Mouse (Mus musculus): ENCODE measurements around the gene Lingo4. TPM values are rescaled to one million over a fixed set of nuclear protein-coding genes. Genes with fewer than 3 reads are reported as not detected.

The Lingo4 gene
- polyA plus RNA-seq (2014; fragmentation: Nextera tagmentation; extraction: Ambion mirVana) = 0.67 and 1.1 TPM in 2 replicates

DNA sequence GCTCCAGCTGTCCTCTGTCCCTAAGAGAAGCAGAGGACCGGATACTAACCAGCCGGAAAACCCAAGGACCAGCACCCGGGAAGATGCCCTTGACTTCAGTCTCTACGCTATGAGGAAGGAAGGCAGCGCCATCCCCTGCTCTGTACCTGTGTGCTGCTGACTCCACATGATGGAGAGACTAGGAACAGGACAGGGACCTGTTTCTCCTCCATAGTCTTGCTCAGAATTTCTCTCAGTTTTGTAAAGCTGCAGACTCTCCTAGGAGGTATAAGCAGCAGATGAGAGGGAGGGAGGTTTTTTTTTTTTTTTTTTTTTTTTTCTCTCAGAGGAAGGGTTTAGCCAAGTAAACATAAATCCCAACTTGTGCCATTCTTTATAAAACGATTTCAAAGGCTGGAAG, at the start of gene Lingo4:
TSS of gene Lingo4 (plus strand) at position 301 of the 400 bp plus-strand sequence.
- peak within 1 kb of the TSS; percentile 35 for H3K4me3 ChIP-seq (replicated peaks; ENCODE audit: low read depth, low read length)
- no peak within 1 kb of the TSS for H3K27ac ChIP-seq (replicated peaks; ENCODE audit: low read depth, low read length)
- peaks cover 12% of the 10 kb centered on the region; the same call in 1 of the 2 replicates for H3K4me1 ChIP-seq (ENCODE audit: control insufficient read depth, insufficient read depth, low read length)
- DNase-seq = no peak
- WGBS = 75% methylated on average over 6 of the region's 6 CpGs
- H3K36me3 ChIP-seq (ENCODE audit: control insufficient read depth, insufficient read depth, low read length) = no peaks in the 10 kb centered on the region
- peak within 1 kb of the TSS; percentile 61 for H3K9ac ChIP-seq (replicated peaks; ENCODE audit: low read length)
- no peaks in the 10 kb centered on the region for H3K9me3 ChIP-seq (ENCODE audit: control insufficient read depth, low read length)
- no peaks in the 10 kb centered on the region for H3K27me3 ChIP-seq (ENCODE audit: control insufficient read depth, insufficient read depth, low read length)
- no peak for ATAC-seq (ENCODE audit: low FRiP score, low TSS enrichment)
- H3K4me2 ChIP-seq (ENCODE audit: low read length) = peak within 1 kb of the TSS; percentile 71

DNA sequence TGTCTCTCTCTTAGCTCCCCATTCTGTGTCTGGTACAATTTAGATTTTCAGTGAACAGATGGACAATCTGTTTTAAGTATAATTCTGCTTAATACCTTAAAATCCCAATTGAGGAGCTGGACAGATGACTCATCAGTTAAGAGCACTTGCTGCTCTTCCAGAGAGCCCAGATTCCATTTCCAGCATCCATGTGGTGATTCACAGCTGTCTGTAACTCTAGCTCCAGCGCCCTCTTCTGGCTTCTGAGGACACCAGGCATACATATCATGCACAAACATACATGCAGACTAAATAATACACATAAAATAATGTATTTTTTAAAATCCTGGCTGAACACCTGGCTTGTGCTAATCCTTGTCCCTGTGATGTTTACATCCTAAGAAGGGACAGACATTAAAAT, 37.5 kb upstream of the Lingo4 start:
- 5% methylated on average over 1 of the region's 1 CpGs for WGBS
- Histone ChIP-seq H3K36me3 (ENCODE audit: control insufficient read depth, insufficient read depth, low read length) (no peaks in the 10 kb centered on the region), H3K9ac (replicated peaks; ENCODE audit: low read length) (no peak overlapping the region), H3K4me3 (replicated peaks; ENCODE audit: low read depth, low read length) (no peak overlapping the region), H3K27ac (replicated peaks; ENCODE audit: low read depth, low read length) (no peak overlapping the region), H3K4me1 (ENCODE audit: control insufficient read depth, insufficient read depth, low read length) (0 out of 2 replicates have a peak, but pooled peaks cover 4% of the 10 kb centered on the region), H3K27me3 (ENCODE audit: control insufficient read depth, insufficient read depth, low read length) (0 out of 2 replicates have a peak, but pooled peaks cover 7% of the 10 kb centered on the region), H3K4me2 (ENCODE audit: low read length) (no peak overlapping the region), H3K9me3 (ENCODE audit: control insufficient read depth, low read length) (no peaks in the 10 kb centered on the region)
- peak; percentile 64 for DNase-seq
- ATAC-seq (ENCODE audit: low FRiP score, low TSS enrichment) = no peak

DNA sequence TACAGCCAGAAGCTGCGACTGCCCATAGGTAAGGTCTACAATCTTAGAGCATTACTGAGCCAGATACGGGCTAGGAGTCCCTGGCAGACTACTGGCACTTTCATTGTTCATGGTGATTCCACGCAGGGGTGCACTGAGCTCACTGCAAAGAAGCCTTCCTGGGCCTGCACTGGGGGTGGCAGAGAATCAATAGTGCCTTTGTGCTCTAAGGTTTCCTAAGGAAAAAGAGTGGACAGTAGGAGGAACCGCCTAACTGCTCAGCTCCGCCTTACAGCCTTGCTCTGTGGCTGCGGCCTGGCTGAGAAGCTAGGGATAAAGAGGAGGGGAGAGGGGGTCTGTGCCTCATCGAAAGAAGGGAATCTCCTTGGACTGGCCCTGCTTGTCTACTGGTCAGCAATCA, 36.2 kb upstream of the Lingo4 start, which contains the start of gene C2cd4d:
TSS of gene C2cd4d (plus strand) at position 301 of the 400 bp plus-strand sequence.
- no peak for ATAC-seq (ENCODE audit: low FRiP score, low TSS enrichment)
- no peak for DNase-seq
- Histone ChIP-seq H3K4me3 (replicated peaks; ENCODE audit: low read depth, low read length) (peak within 1 kb of the TSS; percentile 53), H3K9ac (replicated peaks; ENCODE audit: low read length) (peak within 1 kb of the TSS; percentile 80), H3K4me1 (ENCODE audit: control insufficient read depth, insufficient read depth, low read length) (0 out of 2 replicates have a peak, but pooled peaks cover 4% of the 10 kb centered on the region), H3K4me2 (ENCODE audit: low read length) (peak within 1 kb of the TSS; percentile 85), H3K27me3 (ENCODE audit: control insufficient read depth, insufficient read depth, low read length) (0 out of 2 replicates have a peak, but pooled peaks cover 7% of the 10 kb centered on the region), H3K9me3 (ENCODE audit: control insufficient read depth, low read length) (no peaks in the 10 kb centered on the region), H3K36me3 (ENCODE audit: control insufficient read depth, insufficient read depth, low read length) (no peaks in the 10 kb centered on the region), H3K27ac (replicated peaks; ENCODE audit: low read depth, low read length) (no peak within 1 kb of the TSS)
- WGBS = 18% methylated on average over 7 of the region's 7 CpGs

DNA sequence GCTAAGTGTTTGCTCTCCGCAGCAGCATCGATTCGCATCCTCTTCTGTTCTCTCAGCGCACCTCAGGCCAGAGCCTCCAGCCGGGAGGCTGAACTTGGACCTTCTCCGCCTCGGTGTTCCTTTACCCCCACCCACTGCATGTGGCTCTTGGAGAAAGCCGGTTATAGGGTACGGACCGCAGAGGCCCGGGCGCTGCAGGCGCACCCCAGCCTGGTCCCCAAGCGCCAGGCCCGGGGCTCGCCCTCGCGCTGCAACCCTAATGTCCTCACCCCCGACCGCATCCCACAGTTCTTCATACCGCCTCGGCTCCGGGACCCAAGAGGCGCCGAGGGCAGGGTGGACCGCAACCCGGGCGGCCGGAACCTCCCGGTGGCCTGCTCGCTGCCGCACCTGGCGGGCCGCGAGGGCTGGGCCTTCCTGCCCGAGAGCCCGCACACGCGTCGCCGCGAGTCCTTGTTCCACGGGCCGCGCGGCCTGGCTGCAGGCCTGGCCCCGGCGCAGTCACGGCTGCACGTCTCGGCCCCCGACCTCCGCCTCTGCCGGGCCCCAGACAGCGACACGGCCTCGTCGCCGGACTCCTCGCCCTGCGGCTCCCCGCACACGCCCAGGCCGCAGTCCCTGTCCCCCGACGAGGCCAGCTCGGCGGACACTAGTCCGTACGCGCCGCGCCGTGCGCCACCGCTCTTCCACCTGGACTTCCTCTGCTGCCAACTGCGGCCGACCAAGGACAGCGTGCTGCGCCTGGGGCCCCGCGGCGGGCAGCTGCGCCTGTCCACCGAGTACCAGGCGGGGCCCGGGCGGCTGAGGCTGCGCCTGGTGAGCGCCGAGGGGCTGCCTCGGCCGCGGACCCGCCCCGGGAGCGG, 34.8 kb upstream of the Lingo4 start:
- peak overlapping the region; percentile 68 for H3K27ac ChIP-seq (replicated peaks; ENCODE audit: low read depth, low read length)

DNA sequence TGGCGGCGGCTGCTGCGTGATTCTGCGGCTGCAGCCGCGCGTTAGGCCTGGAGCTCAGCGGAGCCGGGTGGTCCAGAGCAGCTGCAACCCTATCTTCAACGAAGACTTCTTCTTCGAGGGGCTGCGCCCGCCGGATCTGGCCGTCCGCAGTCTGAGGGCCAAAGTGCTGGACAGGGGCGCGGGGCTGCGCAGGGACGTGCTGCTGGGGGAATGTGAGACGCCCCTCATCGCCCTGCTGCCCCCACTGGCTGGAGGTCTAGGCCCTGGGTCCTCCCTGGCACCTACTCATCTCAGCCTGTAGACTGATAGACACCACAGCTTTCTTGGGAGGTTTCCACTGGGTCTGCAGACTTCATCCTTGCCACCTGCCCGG, 34.2 kb upstream of the Lingo4 start:
- WGBS = 4% methylated on average over 23 of the region's 23 CpGs
- Histone ChIP-seq H3K4me1 (ENCODE audit: control insufficient read depth, insufficient read depth, low read length) (0 out of 2 replicates have a peak, but pooled peaks cover 4% of the 10 kb centered on the region), H3K9me3 (ENCODE audit: control insufficient read depth, low read length) (no peaks in the 10 kb centered on the region), H3K4me2 (ENCODE audit: low read length) (peak overlapping the region; percentile 85), H3K4me3 (replicated peaks; ENCODE audit: low read depth, low read length) (peak overlapping the region; percentile 53), H3K27ac (replicated peaks; ENCODE audit: low read depth, low read length) (peak overlapping the region; percentile 68), H3K27me3 (ENCODE audit: control insufficient read depth, insufficient read depth, low read length) (0 out of 2 replicates have a peak, but pooled peaks cover 7% of the 10 kb centered on the region), H3K9ac (replicated peaks; ENCODE audit: low read length) (peak overlapping the region; percentile 80), H3K36me3 (ENCODE audit: control insufficient read depth, insufficient read depth, low read length) (no peaks in the 10 kb centered on the region)
- DNase-seq = no peak
- ATAC-seq (ENCODE audit: low FRiP score, low TSS enrichment) = 0 out of 2 replicates have a peak, but pooled peaks have one; percentile 61

More for the DNA sequence above, 34.8 kb upstream of the Lingo4 start:
- no peaks in the 10 kb centered on the region for H3K9me3 ChIP-seq (ENCODE audit: control insufficient read depth, low read length)
- H3K36me3 ChIP-seq (ENCODE audit: control insufficient read depth, insufficient read depth, low read length) = no peaks in the 10 kb centered on the region
- ATAC-seq (ENCODE audit: low FRiP score, low TSS enrichment) = peak; percentile 69
- peak; percentile 78 for DNase-seq
- H3K4me1 ChIP-seq (ENCODE audit: control insufficient read depth, insufficient read depth, low read length) = 0 out of 2 replicates have a peak, but pooled peaks cover 4% of the 10 kb centered on the region
- H3K27me3 ChIP-seq (ENCODE audit: control insufficient read depth, insufficient read depth, low read length) = 0 out of 2 replicates have a peak, but pooled peaks cover 7% of the 10 kb centered on the region
- H3K4me3 ChIP-seq (replicated peaks; ENCODE audit: low read depth, low read length) = peak overlapping the region; percentile 53
- WGBS = 6% methylated on average over 87 of the region's 97 CpGs
- H3K4me2 ChIP-seq (ENCODE audit: low read length) = peak overlapping the region; percentile 85
- peak overlapping the region; percentile 80 for H3K9ac ChIP-seq (replicated peaks; ENCODE audit: low read length)

DNA sequence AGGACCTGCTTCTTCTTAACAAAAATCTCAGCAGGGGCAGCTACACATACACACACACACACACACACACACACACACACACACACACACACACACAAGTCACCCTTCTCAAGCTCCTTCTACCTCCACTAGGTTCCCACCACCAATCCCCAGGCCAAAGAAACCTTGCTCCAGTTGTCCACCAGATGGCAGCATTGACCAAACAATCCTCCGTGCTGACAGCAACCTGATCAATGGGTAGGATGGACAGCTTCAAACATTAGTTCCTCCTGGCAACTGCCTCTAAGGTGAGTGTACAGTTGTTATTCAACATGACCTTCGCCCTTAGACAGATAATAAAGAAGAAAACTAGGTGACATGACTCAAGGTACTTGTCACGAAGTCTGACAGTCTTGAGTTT, 31.6 kb upstream of the Lingo4 start:
- peak; percentile 14; the same call in 1 of the 2 replicates for ATAC-seq (ENCODE audit: low FRiP score, low TSS enrichment)
- Histone ChIP-seq H3K4me2 (ENCODE audit: low read length) (no peak overlapping the region), H3K9me3 (ENCODE audit: control insufficient read depth, low read length) (no peaks in the 10 kb centered on the region), H3K36me3 (ENCODE audit: control insufficient read depth, insufficient read depth, low read length) (no peaks in the 10 kb centered on the region), H3K27me3 (ENCODE audit: control insufficient read depth, insufficient read depth, low read length) (0 out of 2 replicates have a peak, but pooled peaks cover 7% of the 10 kb centered on the region), H3K27ac (replicated peaks; ENCODE audit: low read depth, low read length) (no peak overlapping the region), H3K4me1 (ENCODE audit: control insufficient read depth, insufficient read depth, low read length) (0 out of 2 replicates have a peak, but pooled peaks cover 4% of the 10 kb centered on the region), H3K9ac (replicated peaks; ENCODE audit: low read length) (no peak overlapping the region), H3K4me3 (replicated peaks; ENCODE audit: low read depth, low read length) (no peak overlapping the region)
- peak; percentile 92 for DNase-seq
- WGBS = 24% methylated on average over 3 of the region's 3 CpGs

DNA sequence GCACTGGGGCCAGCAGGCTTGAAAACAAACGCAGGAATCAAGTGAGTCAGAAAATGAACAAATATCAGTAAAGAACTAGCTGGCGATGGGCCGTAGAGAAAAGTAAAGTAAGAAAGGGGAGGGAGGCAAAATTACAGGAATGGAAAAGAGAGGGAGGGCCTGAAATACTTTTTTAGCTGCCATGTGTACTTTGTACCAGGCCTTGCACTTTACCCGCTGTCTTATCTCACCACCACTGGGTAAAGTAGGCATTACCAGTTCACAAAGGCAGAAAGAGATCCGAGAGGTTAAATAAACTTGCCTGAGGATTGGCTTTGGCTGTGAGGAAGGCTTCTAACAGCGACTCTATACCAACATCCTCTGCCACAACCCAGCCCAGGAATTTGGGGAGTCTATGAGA, 30.8 kb upstream of the Lingo4 start:
- 0 out of 2 replicates have a peak, but pooled peaks cover 4% of the 10 kb centered on the region for H3K4me1 ChIP-seq (ENCODE audit: control insufficient read depth, insufficient read depth, low read length)
- ATAC-seq (ENCODE audit: low FRiP score, low TSS enrichment) (no peak), DNase-seq (no peak)
- H3K4me3 ChIP-seq (replicated peaks; ENCODE audit: low read depth, low read length) = no peak overlapping the region
- H3K9me3 ChIP-seq (ENCODE audit: control insufficient read depth, low read length) = no peaks in the 10 kb centered on the region
- no peak overlapping the region for H3K9ac ChIP-seq (replicated peaks; ENCODE audit: low read length)
- no peak overlapping the region for H3K4me2 ChIP-seq (ENCODE audit: low read length)
- H3K36me3 ChIP-seq (ENCODE audit: control insufficient read depth, insufficient read depth, low read length) = no peaks in the 10 kb centered on the region
- WGBS = 82% methylated on average over 6 of the region's 6 CpGs
- no peak overlapping the region for H3K27ac ChIP-seq (replicated peaks; ENCODE audit: low read depth, low read length)
- H3K27me3 ChIP-seq (ENCODE audit: control insufficient read depth, insufficient read depth, low read length) = 0 out of 2 replicates have a peak, but pooled peaks cover 7% of the 10 kb centered on the region

DNA sequence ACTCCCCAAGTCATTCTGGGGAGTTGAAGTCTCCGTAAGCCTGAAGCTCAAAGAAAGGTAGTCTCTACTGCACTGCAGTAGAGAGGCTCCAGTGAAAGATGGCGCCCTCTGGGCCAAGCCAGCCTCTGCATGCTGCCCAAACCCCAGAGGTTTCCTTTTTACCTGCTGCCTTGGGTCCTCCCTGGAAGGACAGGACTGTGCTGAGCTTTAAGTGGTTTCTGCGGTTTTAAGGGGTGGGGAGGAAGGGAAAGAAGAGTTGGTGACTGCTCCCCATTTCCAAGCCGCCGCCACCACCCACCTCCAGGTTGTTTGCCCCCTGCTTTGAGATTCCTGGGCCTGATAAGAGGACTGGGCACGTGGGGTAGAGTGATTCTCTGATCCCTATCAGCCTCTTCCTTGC, 29.7 kb upstream of the Lingo4 start:
- H3K36me3 ChIP-seq (ENCODE audit: control insufficient read depth, insufficient read depth, low read length) = no peaks in the 10 kb centered on the region
- WGBS = 73% methylated on average over 6 of the region's 6 CpGs

More for the DNA sequence above, 29.7 kb upstream of the Lingo4 start:
- H3K4me3 ChIP-seq (replicated peaks; ENCODE audit: low read depth, low read length) = no peak overlapping the region
- DNase-seq (no peak), ATAC-seq (ENCODE audit: low FRiP score, low TSS enrichment) (no peak)
- no peak overlapping the region for H3K9ac ChIP-seq (replicated peaks; ENCODE audit: low read length)
- H3K27me3 ChIP-seq (ENCODE audit: control insufficient read depth, insufficient read depth, low read length) = peaks cover 10% of the 10 kb centered on the region; the same call in 1 of the 2 replicates
- no peak overlapping the region for H3K27ac ChIP-seq (replicated peaks; ENCODE audit: low read depth, low read length)
- no peaks in the 10 kb centered on the region for H3K9me3 ChIP-seq (ENCODE audit: control insufficient read depth, low read length)
- H3K4me1 ChIP-seq (ENCODE audit: control insufficient read depth, insufficient read depth, low read length) = peaks cover 9% of the 10 kb centered on the region
- no peak overlapping the region for H3K4me2 ChIP-seq (ENCODE audit: low read length)

Measured in midbrain, embryonic 14.5 days (tissue).